In the genomic region with DNA sequence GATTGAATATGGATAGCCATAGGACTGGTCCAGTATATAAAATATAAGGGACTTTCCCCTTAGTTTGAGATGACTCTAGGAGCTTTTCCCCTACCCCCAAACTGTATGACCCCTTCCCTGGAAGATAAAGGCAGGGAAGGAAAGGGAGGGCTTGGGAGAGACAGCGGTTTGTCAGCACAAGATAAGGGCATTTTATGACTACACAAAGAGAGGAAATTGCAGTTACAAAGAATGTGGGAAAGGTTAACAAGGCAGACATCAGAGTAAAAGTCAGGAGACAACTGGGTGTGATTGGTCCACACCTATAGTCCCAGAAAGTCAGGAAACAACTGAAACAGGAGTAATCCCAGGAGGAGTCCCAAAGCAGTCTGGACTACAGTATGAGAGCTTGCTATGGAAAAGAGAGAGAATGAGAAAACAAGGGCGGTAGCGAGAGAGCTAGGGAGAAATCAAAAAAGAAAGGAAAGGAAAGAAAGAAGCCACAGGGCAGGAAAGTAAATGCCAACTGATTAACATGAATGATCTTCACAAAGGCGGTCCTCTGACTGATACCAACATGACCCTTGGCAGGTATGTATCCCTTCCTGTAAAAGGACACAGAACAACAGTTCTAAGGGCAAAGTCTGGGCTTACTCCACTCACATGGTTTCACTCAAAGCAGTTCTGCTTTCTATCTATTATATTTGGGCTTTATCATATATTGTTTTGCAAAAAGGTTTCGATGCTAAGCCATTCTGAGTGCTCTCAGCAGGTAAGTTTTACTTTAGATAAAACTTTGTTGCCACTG, we compare ENCODE assay signal across 9 mouse cellular contexts. TPM values are rescaled to one million over a fixed set of nuclear protein-coding genes. Genes with fewer than 3 reads are reported as not detected.
DNase-seq lines count a peak whose midpoint lies in the region; ATAC-seq and TF ChIP-seq lines count a peak whose summit lies in the region.
"Had no signal": no experiment of that assay in that cellular context is flagged by ENCODE, and none has a peak within 500 bp of the region (broad histone marks: within the 10 kb centered on the region; RNA-seq: fewer than 3 reads in every experiment).

A gene (plus strand): TSS at position 398 of the 787 bp plus-strand sequence.

- in situ Hi-C loops in ES-E14 (cut with MboI; ENCODE audit: low sequenced_read_pairs in 2 of 2, unreplicated experiment in 2 of 2), result loop anchor here in 1 of 2 experiments (25.0 kb wide), 1 partner anchor 97 kb away; no protein-coding TSS in a partner anchor

- H3K4me2 ChIP-seq in forebrain, embryonic 12.5 days, result no peak within 1 kb of the TSS
- H3K4me2 ChIP-seq in hindbrain, embryonic 14.5 days (replicated peaks), result no peak within 1 kb of the TSS
- H3K4me2 ChIP-seq: hindbrain, embryonic 15.5 days had no signal

- ATAC-seq in forebrain, embryonic 12.5 days (ENCODE audit: low FRiP score), result no peak
- no peak for ATAC-seq in hindbrain, embryonic 14.5 days (ENCODE audit: low FRiP score)
- ATAC-seq in megakaryocyte progenitor cell, adult 5-6 weeks (replicated peaks; ENCODE audit: poor library complexity), result no peak

- H3K27ac ChIP-seq in heart, embryonic 10.5 days, result no peak within 1 kb of the TSS
- H3K27ac ChIP-seq in ES-E14 (ENCODE audit: insufficient read depth, low read depth, low read length, poor library complexity, severe bottlenecking), result no peak within 1 kb of the TSS; the same call in 1 of the 2 replicates
- H3K27ac ChIP-seq in forebrain, embryonic 12.5 days, result no peak within 1 kb of the TSS
- no peak within 1 kb of the TSS for H3K27ac ChIP-seq in hindbrain, embryonic 14.5 days
- H3K27ac ChIP-seq: hindbrain, embryonic 15.5 days had no signal

- no peak within 1 kb of the TSS for H3K9ac ChIP-seq in ES-E14 (ENCODE audit: insufficient read depth, low read depth, low read length, poor library complexity, severe bottlenecking)
- H3K9ac ChIP-seq in forebrain, embryonic 12.5 days, result no peak within 1 kb of the TSS
- H3K9ac ChIP-seq in hindbrain, embryonic 14.5 days, result no peak within 1 kb of the TSS
- H3K9ac ChIP-seq: hindbrain, embryonic 15.5 days had no signal

- H3K36me3 ChIP-seq in heart, embryonic 10.5 days, result no peaks in the 10 kb centered on the region
- no peaks in the 10 kb centered on the region for H3K36me3 ChIP-seq in ES-E14 (ENCODE audit: control insufficient read depth, insufficient read depth, low read length, poor library complexity, severe bottlenecking)
- H3K36me3 ChIP-seq in forebrain, embryonic 12.5 days (replicated peaks), result no peaks in the 10 kb centered on the region
- H3K36me3 ChIP-seq in hindbrain, embryonic 14.5 days (replicated peaks; ENCODE audit: control insufficient read depth, insufficient read depth), result no peaks in the 10 kb centered on the region
- H3K36me3 ChIP-seq: hindbrain, embryonic 15.5 days had no signal

- WGBS in heart, embryonic 10.5 days, result 60% methylated on average over 5 of the region's 5 CpGs
- 84% methylated on average over 5 of the region's 5 CpGs for WGBS in forebrain, embryonic 12.5 days
- WGBS in hindbrain, embryonic 14.5 days, result 86% methylated on average over 5 of the region's 5 CpGs

- H3K4me1 ChIP-seq in heart, embryonic 10.5 days, result no peaks in the 10 kb centered on the region
- no peaks in the 10 kb centered on the region for H3K4me1 ChIP-seq in ES-E14 (ENCODE audit: control insufficient read depth in 2 of 2, insufficient read depth in 2 of 2, low read length in 2 of 2, poor library complexity in 1 of 2)
- H3K4me1 ChIP-seq in forebrain, embryonic 12.5 days, result no peaks in the 10 kb centered on the region
- no peaks in the 10 kb centered on the region for H3K4me1 ChIP-seq in hindbrain, embryonic 14.5 days (replicated peaks; ENCODE audit: control insufficient read depth, insufficient read depth, low read length)
- H3K4me1 ChIP-seq: hindbrain, embryonic 15.5 days had no signal

- H3K4me3 ChIP-seq in heart, embryonic 10.5 days, result no peak within 1 kb of the TSS
- no peak within 1 kb of the TSS for H3K4me3 ChIP-seq in ES-E14 (ENCODE audit: insufficient read depth in 1 of 2, low read depth in 1 of 2, low read length in 2 of 2, poor library complexity in 1 of 2, severe bottlenecking in 1 of 2)
- no peak within 1 kb of the TSS for H3K4me3 ChIP-seq in forebrain, embryonic 12.5 days (replicated peaks)
- no peak within 1 kb of the TSS for H3K4me3 ChIP-seq in hindbrain, embryonic 14.5 days (replicated peaks; ENCODE audit: low read length)
- H3K4me3 ChIP-seq: hindbrain, embryonic 15.5 days had no signal

- H3K9me3 ChIP-seq in heart, embryonic 10.5 days, result no peaks in the 10 kb centered on the region
- H3K9me3 ChIP-seq in ES-E14 (ENCODE audit: control insufficient read depth, insufficient read depth, low read depth, low read length), result no peaks in the 10 kb centered on the region
- no peaks in the 10 kb centered on the region for H3K9me3 ChIP-seq in forebrain, embryonic 12.5 days
- no peaks in the 10 kb centered on the region for H3K9me3 ChIP-seq in hindbrain, embryonic 14.5 days (ENCODE audit: control insufficient read depth, low read length)
- H3K9me3 ChIP-seq: hindbrain, embryonic 15.5 days had no signal

- peak in 1 of 2 experiments; percentile 22 for DNase-seq in heart, adult 18-20 months
- DNase-seq in heart, embryonic 10.5 days (ENCODE audit: low spot score), result no peak
- DNase-seq in ES-E14 (ENCODE audit: low read depth, low spot score), result no peak
- no peak for DNase-seq in hindbrain, embryonic 14.5 days (ENCODE audit: low spot score)
- no peak for DNase-seq in retina, postnatal 1 day
- no peak for DNase-seq in frontal cortex, postnatal 14 days (ENCODE audit: low spot score in 2 of 2)

- no peaks in the 10 kb centered on the region for H3K27me3 ChIP-seq in heart, embryonic 10.5 days (ENCODE audit: insufficient read depth, poor library complexity, severe bottlenecking)
- no peaks in the 10 kb centered on the region for H3K27me3 ChIP-seq in forebrain, embryonic 12.5 days
- H3K27me3 ChIP-seq in hindbrain, embryonic 14.5 days (ENCODE audit: control insufficient read depth, insufficient read depth, low read length), result no peaks in the 10 kb centered on the region
- H3K27me3 ChIP-seq: hindbrain, embryonic 15.5 days had no signal

TF ChIP-seq in ES-E14, 5 proteins besides CTCF, POLR2A, EP300 and RAD21:
- TF ChIP-seq ZC3H11A (IDR thresholded peaks at IDR 0.05; ENCODE audit: borderline replicate concordance, low read depth, low read length) (no peak), HCFC1 (IDR thresholded peaks at IDR 0.05; ENCODE audit: borderline replicate concordance, insufficient read depth, low read length) (no peak), CHD2 (IDR thresholded peaks at IDR 0.05; ENCODE audit: low read depth, low read length) (no peak), MAFK (IDR thresholded peaks at IDR 0.05; ENCODE audit: insufficient read depth, low read depth, low read length) (no peak), ZNF384 (IDR thresholded peaks at IDR 0.05; ENCODE audit: low read depth, low read length) (no peak)

RNA-seq across cellular contexts. Expression of the gene that starts here (rescaled TPM):
- 10 to 100 TPM; 26.6 to 28.5 TPM for total RNA-seq in heart, adult 18-20 months (2021)
- 8.8 and 10.5 TPM in 2 replicates for polyA plus RNA-seq in heart, embryonic 10.5 days (2016; fragmentation: Nextera tagmentation; extraction: Ambion mirVana)
- total RNA-seq in ES-E14 (2012; rRNA removed), result 18.0 and 22.2 TPM in 2 replicates
- polyA plus RNA-seq in forebrain, embryonic 12.5 days (2016; fragmentation: Nextera tagmentation; extraction: Ambion mirVana), result 12.3 and 14.9 TPM in 2 replicates
- 14.7 and 16.1 TPM in 2 replicates for polyA plus RNA-seq in hindbrain, embryonic 14.5 days (2014; fragmentation: Nextera tagmentation; extraction: Ambion mirVana)
- 39.2 and 41.5 TPM in 2 replicates for total RNA-seq in megakaryocyte progenitor cell, adult 5-6 weeks (2015)
- total RNA-seq in megakaryocyte progenitor cell, adult 5-6 weeks (2017), result 27.4 and 32.8 TPM in 2 replicates
